In the genomic region with DNA sequence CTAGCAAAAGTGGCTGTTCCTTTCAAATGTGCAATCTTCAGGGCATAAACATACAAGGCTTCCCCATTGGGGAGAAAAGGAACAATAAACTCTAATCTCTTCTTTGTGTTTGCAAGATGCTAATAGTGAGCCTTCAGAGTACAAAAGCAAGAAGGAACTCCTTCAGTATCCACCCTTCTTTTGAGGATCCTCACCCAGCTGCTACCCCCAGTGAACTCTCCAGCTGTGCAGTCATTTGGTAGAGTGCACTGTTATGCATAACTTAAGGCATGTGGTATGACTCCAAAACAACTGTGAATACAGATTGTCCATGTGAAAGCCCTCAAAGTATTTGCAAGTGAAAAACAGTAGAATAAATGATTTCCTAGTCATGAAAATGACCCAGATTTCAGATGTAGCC, we compare ENCODE assay signal across 25 mouse cellular contexts.
DNase-seq lines count a peak whose midpoint lies in the region; ATAC-seq and TF ChIP-seq lines count a peak whose summit lies in the region.
"Had no signal": no experiment of that assay in that cellular context is flagged by ENCODE, and none has a peak within 500 bp of the region (broad histone marks: within the 10 kb centered on the region; RNA-seq: fewer than 3 reads in every experiment).

No protein-coding gene starts in this region.

- no peak overlapping the region for H3K4me3 ChIP-seq in heart, embryonic 10.5 days
- H3K4me3 ChIP-seq in midbrain, embryonic 11.5 days (ENCODE audit: low read depth, low read length): no peak overlapping the region
- H3K4me3 ChIP-seq in midbrain, postnatal 0 days (ENCODE audit: low read depth, low read length): no peak overlapping the region
- no peak overlapping the region for H3K4me3 ChIP-seq in cerebellum, adult 2 months (replicated peaks; ENCODE audit: insufficient read depth, low read depth, low read length)
- no peak overlapping the region for H3K4me3 ChIP-seq in hindbrain, embryonic 10.5 days
- H3K4me3 ChIP-seq: erythroblast, embryonic 14.5 days; heart, adult 2 months; hindbrain, embryonic 12.5 days; intestine, embryonic 15.5 days; liver, embryonic 12.5 days; midbrain, embryonic 15.5 days had no signal

- TF ChIP-seq CTCF in midbrain, postnatal 0 days (IDR thresholded peaks at IDR 0.05): no peak
- TF ChIP-seq CTCF in brain, embryonic 14.5 days (IDR thresholded peaks at IDR 0.05; ENCODE audit: borderline replicate concordance, extremely low read depth, insufficient read depth, insufficient read length): no peak
- TF ChIP-seq CTCF in cerebellum, adult 2 months (IDR thresholded peaks at IDR 0.05; ENCODE audit: borderline replicate concordance, insufficient read depth, low read depth, low read length): no peak

- no peak overlapping the region for H3K9ac ChIP-seq in midbrain, embryonic 11.5 days (ENCODE audit: low read length)
- no peak overlapping the region for H3K9ac ChIP-seq in midbrain, postnatal 0 days (replicated peaks; ENCODE audit: low read length, poor library complexity, severe bottlenecking)
- H3K9ac ChIP-seq: hindbrain, embryonic 12.5 days; intestine, embryonic 15.5 days; liver, embryonic 12.5 days; liver, postnatal 0 days; midbrain, embryonic 15.5 days had no signal

- TF ChIP-seq POLR2A in brain, embryonic 14.5 days (IDR thresholded peaks at IDR 0.05; ENCODE audit: borderline replicate concordance, extremely low read depth, insufficient read depth, insufficient read length, poor library complexity, severe bottlenecking): no peak
- no peak for TF ChIP-seq POLR2A in cerebellum, adult 2 months (IDR thresholded peaks at IDR 0.05; ENCODE audit: borderline replicate concordance, insufficient read depth, low read length)

- peak; percentile 67; the same call in 1 of the 2 replicates for ATAC-seq in midbrain, embryonic 11.5 days (ENCODE audit: low FRiP score)
- no peak for ATAC-seq in midbrain, postnatal 0 days (ENCODE audit: low FRiP score)
- ATAC-seq: hindbrain, postnatal 0 days; intestine, embryonic 15.5 days; liver, embryonic 12.5 days; liver, postnatal 0 days; midbrain, embryonic 15.5 days had no signal

- H3K27me3 ChIP-seq in heart, embryonic 10.5 days (ENCODE audit: insufficient read depth, poor library complexity, severe bottlenecking): no peaks in the 10 kb centered on the region
- H3K27me3 ChIP-seq in midbrain, embryonic 11.5 days (ENCODE audit: control insufficient read depth, insufficient read depth, low read length): no peaks in the 10 kb centered on the region
- H3K27me3 ChIP-seq in midbrain, postnatal 0 days (ENCODE audit: insufficient read depth, low read length): no peaks in the 10 kb centered on the region
- no peaks in the 10 kb centered on the region for H3K27me3 ChIP-seq in cerebellum, adult 2 months (ENCODE audit: control insufficient read depth, insufficient read depth, low read length)
- H3K27me3 ChIP-seq in hindbrain, embryonic 10.5 days (ENCODE audit: insufficient read depth, poor library complexity, severe bottlenecking): no peaks in the 10 kb centered on the region
- H3K27me3 ChIP-seq: hindbrain, embryonic 12.5 days; intestine, embryonic 15.5 days; liver, embryonic 12.5 days; midbrain, embryonic 15.5 days had no signal

- no peak overlapping the region for H3K27ac ChIP-seq in heart, embryonic 10.5 days
- no peak overlapping the region for H3K27ac ChIP-seq in midbrain, embryonic 11.5 days (ENCODE audit: low read depth, low read length)
- H3K27ac ChIP-seq in midbrain, postnatal 0 days (ENCODE audit: low read depth, low read length): no peak overlapping the region
- no peak overlapping the region for H3K27ac ChIP-seq in cerebellum, adult 2 months (ENCODE audit: insufficient read depth, low read length)
- no peak overlapping the region for H3K27ac ChIP-seq in hindbrain, embryonic 10.5 days
- H3K27ac ChIP-seq: heart, adult 2 months; hindbrain, embryonic 12.5 days; hindbrain, postnatal 0 days; intestine, embryonic 15.5 days; liver, embryonic 12.5 days; macrophage; midbrain, embryonic 15.5 days had no signal

- intact Hi-C loops in heart, postnatal 10 days (cut with DNase I): no loop called here

- H3K4me1 ChIP-seq in heart, embryonic 10.5 days: no peaks in the 10 kb centered on the region
- peaks cover 3% of the 10 kb centered on the region; the same call in 1 of the 2 replicates for H3K4me1 ChIP-seq in midbrain, embryonic 11.5 days (ENCODE audit: control insufficient read depth, insufficient read depth, low read length)
- no peaks in the 10 kb centered on the region for H3K4me1 ChIP-seq in midbrain, postnatal 0 days (ENCODE audit: insufficient read depth, low read length)
- H3K4me1 ChIP-seq in cerebellum, adult 2 months (ENCODE audit: control insufficient read depth, insufficient read depth, low read length): no peaks in the 10 kb centered on the region
- no peaks in the 10 kb centered on the region for H3K4me1 ChIP-seq in hindbrain, embryonic 10.5 days (replicated peaks)
- H3K4me1 ChIP-seq: hindbrain, embryonic 12.5 days; intestine, embryonic 15.5 days; midbrain, embryonic 15.5 days had no signal

- H3K9me3 ChIP-seq in heart, embryonic 10.5 days: no peaks in the 10 kb centered on the region
- no peaks in the 10 kb centered on the region for H3K9me3 ChIP-seq in midbrain, embryonic 11.5 days (ENCODE audit: control insufficient read depth, low read length)
- H3K9me3 ChIP-seq in midbrain, postnatal 0 days (ENCODE audit: low read length): no peaks in the 10 kb centered on the region
- H3K9me3 ChIP-seq in hindbrain, embryonic 10.5 days: no peaks in the 10 kb centered on the region
- H3K9me3 ChIP-seq: hindbrain, embryonic 12.5 days; intestine, embryonic 15.5 days; liver, embryonic 12.5 days; midbrain, embryonic 15.5 days had no signal

- H3K4me2 ChIP-seq in midbrain, embryonic 11.5 days: no peak overlapping the region
- H3K4me2 ChIP-seq in midbrain, postnatal 0 days (ENCODE audit: low read depth, low read length, poor library complexity, severe bottlenecking): no peak overlapping the region
- H3K4me2 ChIP-seq: hindbrain, embryonic 12.5 days; intestine, embryonic 15.5 days; liver, embryonic 12.5 days; midbrain, embryonic 15.5 days had no signal

- peak; percentile 8 for DNase-seq in heart, postnatal 10 days
- DNase-seq in heart, embryonic 10.5 days (ENCODE audit: low spot score): no peak
- DNase-seq in midbrain, embryonic 11.5 days (ENCODE audit: low spot score, missing footprints): no peak
- DNase-seq in midbrain, postnatal 0 days (ENCODE audit: low spot score): no peak
- DNase-seq in brain, embryonic 14.5 days (ENCODE audit: low read depth): peak; percentile 45
- DNase-seq in cerebellum, adult 2 months: no peak
- no peak for DNase-seq in hindbrain, embryonic 10.5 days (ENCODE audit: low spot score)
- DNase-seq: adrenal gland, postnatal 10 days; B cell, adult 2 months; cerebellum, adult 18-20 months; cerebellum, postnatal 14 days; gastrocnemius, postnatal 25 days; heart, adult 2 months; left cerebral cortex, postnatal 4 days; liver, postnatal 0 days; right cerebral cortex, postnatal 4 days; thymus, adult 2 months; thymus, postnatal 4 days had no signal

- H3K36me3 ChIP-seq in heart, embryonic 10.5 days: no peaks in the 10 kb centered on the region
- H3K36me3 ChIP-seq in midbrain, embryonic 11.5 days (ENCODE audit: control insufficient read depth, insufficient read depth, low read length): no peaks in the 10 kb centered on the region
- H3K36me3 ChIP-seq in midbrain, postnatal 0 days (ENCODE audit: insufficient read depth, low read length): no peaks in the 10 kb centered on the region
- H3K36me3 ChIP-seq in hindbrain, embryonic 10.5 days: no peaks in the 10 kb centered on the region
- H3K36me3 ChIP-seq: hindbrain, embryonic 12.5 days; intestine, embryonic 15.5 days; liver, embryonic 12.5 days; midbrain, embryonic 15.5 days had no signal

Comparison
In these comparisons a context has a peak if more than half of its experiments do, and no peak if none do; other contexts are left out.
1. DNase-seq: peak in heart, postnatal 10 days (2 of 2) and brain, embryonic 14.5 days (single experiment); none in heart, embryonic 10.5 days (single experiment), midbrain, embryonic 11.5 days (single experiment), midbrain, postnatal 0 days (single experiment), cerebellum, adult 2 months (0 of 2) and hindbrain, embryonic 10.5 days (single experiment).